Mouse (Mus musculus): Measurements from ENCODE around the gene Gm5129.

GRCm38 (mm10) chr5:29699520-29700202, 36.1 kb downstream of the Gm5129 start:
- no peak for TF ChIP-seq ZNF384 (IDR thresholded peaks at IDR 0.05; ENCODE audit: low read depth, low read length)
- no peak for TF ChIP-seq CHD2 (IDR thresholded peaks at IDR 0.05; ENCODE audit: low read depth, low read length)
- TF ChIP-seq HCFC1 (IDR thresholded peaks at IDR 0.05; ENCODE audit: borderline replicate concordance, insufficient read depth, low read length), result no peak

All from ES-E14 (cell line).